Mouse (Mus musculus): Measurements from ENCODE around the gene Kif18a.

GRCm38 (mm10) chr2:109233876-109234275 is 46.7 kb upstream of the Kif18a start:
- TF ChIP-seq CTCF (IDR thresholded peaks at IDR 0.05; ENCODE audit: control insufficient read depth, insufficient read depth, low read length) (no peak), POLR2A (IDR thresholded peaks at IDR 0.05; ENCODE audit: borderline replicate concordance, control insufficient read depth, low read depth, low read length) (no peak)
